Mouse (Mus musculus): Measurements from ENCODE around the gene Tspan18. TPM values are rescaled to one million over a fixed set of nuclear protein-coding genes. Genes with fewer than 3 reads are reported as not detected.

Tspan18 gene
- polyA plus RNA-seq, 1 experiment, result 0.06 TPM

DNA sequence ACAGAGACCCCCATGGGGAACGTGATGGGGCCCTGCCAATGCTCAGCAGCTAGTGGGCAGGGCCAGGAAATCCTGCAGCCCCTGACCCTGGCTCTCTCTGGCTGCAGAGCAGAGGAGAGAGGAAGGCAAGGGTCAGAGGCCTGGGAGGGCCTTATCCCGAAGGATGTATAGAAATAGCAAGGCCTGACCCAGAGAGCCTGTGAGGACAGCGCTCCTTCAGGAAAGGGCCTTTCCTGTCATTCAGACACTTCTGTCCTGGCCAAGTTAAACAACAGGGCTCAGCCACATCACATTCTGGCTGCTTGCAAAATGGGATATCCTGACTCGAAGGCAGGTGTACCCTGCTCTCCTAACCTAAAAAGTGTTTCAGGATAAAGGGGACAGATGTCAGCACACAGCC lies 66.5 kb downstream of the Tspan18 start:
- TF ChIP-seq USF1 (IDR thresholded peaks at IDR 0.05; ENCODE audit: low read depth) (no peak), CEBPB (IDR thresholded peaks at IDR 0.05; ENCODE audit: low read depth) (no peak), MAX (IDR thresholded peaks at IDR 0.05) (no peak), CTCF (IDR thresholded peaks at IDR 0.05; ENCODE audit: control insufficient read depth, insufficient read depth, insufficient read length) (no peak), MYOD1 (IDR thresholded peaks at IDR 0.05; ENCODE audit: control insufficient read depth, insufficient read length, low read depth) (no peak), FOSL1 (IDR thresholded peaks at IDR 0.05; ENCODE audit: insufficient read depth, low read length, poor library complexity, severe bottlenecking) (no peak), MYOG (IDR thresholded peaks at IDR 0.05; ENCODE audit: control insufficient read depth, extremely low read depth, insufficient read length) (no peak)
- Histone ChIP-seq H3K27me3 (ENCODE audit: control insufficient read depth, insufficient read depth, insufficient read length) (peaks cover 3% of the 10 kb centered on the region), H3K4me3 (ENCODE audit: insufficient read depth, poor library complexity, severe bottlenecking) (no peak overlapping the region), H3K79me2 (ENCODE audit: control insufficient read depth, insufficient read depth) (no peaks in the 10 kb centered on the region), H3K79me3 (ENCODE audit: low read depth) (no peaks in the 10 kb centered on the region), H3ac (ENCODE audit: control insufficient read depth, insufficient read length, low read depth) (no peak overlapping the region), H3K36me3 (ENCODE audit: control insufficient read depth, insufficient read depth) (no peaks in the 10 kb centered on the region)

DNA sequence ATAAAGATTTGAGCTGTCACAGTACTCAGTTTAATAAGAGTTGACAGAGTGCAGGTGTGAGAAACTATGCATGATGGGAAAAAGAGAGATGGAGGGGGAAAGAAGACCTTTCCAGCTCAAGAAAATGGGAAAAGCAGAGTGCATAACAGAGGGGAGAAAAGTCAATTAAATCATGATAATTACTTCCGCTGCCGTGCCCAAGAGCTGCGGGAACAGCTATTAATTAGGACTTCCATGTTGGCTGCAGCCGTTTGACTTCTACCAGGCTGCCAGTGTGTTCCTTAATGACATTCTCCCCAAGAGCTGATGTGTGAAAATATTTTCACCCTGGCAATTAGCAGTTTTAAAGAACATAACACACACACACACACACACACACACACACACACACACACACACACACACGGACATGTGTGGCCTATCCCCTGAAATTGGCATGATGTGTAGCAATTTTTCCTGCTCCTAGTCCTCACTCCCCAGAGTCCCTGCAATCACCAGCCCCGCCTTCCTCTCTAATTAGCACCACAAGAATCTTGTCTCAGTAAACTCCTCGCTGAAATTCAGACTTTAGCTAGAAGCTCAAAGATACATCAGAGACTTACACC lies 67.6 kb downstream of the Tspan18 start:
- TF ChIP-seq MYOD1 (IDR thresholded peaks at IDR 0.05; ENCODE audit: control insufficient read depth, insufficient read length, low read depth), result no peak
- TF ChIP-seq FOSL1 (IDR thresholded peaks at IDR 0.05; ENCODE audit: insufficient read depth, low read length, poor library complexity, severe bottlenecking), result no peak
- H3K36me3 ChIP-seq (ENCODE audit: control insufficient read depth, insufficient read depth), result no peaks in the 10 kb centered on the region
- H3K27me3 ChIP-seq (ENCODE audit: control insufficient read depth, insufficient read depth, insufficient read length), result peaks cover 3% of the 10 kb centered on the region
- H3ac ChIP-seq (ENCODE audit: control insufficient read depth, insufficient read length, low read depth), result no peak overlapping the region
- H3K4me3 ChIP-seq (ENCODE audit: insufficient read depth, poor library complexity, severe bottlenecking), result no peak overlapping the region
- H3K79me3 ChIP-seq (ENCODE audit: low read depth), result no peaks in the 10 kb centered on the region
- no peaks in the 10 kb centered on the region for H3K79me2 ChIP-seq (ENCODE audit: control insufficient read depth, insufficient read depth)

DNA sequence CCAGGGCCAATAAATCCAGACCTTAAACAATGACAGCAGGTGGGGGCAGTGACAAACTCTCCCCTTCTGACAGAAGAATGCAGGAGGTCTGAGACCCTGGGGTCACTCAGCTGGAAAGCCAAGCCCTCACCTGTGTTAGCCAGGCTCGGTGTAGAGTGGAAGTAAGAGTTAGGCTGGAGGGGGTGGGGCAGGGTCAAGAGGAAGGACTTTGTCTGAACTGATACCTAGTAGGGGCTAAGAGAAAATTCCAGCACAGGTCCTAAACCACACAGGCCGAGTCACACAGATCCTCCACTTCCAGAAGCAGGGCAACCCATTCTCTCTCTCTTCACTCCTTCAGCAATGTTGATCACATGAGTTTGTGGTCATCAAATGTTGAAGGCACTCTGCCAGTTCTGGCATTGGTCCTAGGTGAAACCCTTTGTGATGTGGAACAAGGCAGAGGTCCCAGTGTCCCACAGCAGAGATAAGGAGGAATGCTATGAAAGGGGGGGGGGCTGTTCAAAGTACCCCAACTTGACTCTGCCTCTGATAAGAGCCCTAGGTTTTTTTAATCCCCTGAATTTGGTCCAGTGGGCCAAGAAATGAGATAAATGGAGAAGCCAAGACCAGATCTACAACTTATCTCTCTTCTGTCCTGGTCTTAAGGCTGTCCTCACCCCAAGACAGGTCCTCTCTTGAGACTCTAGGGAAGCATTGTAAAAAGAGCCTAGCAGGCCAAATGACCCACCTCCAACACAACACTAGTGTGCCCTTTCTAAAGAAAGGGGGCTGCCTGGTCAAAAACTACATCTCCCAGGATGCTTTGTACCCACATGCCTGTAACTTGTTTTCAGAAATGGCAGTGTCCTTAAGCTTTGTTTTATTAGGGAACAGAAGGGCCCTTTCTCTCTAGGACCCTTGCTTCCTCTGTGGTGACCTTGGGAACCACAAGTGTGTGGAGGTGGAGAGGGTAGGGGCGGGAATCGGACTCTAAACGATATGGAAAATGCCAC lies 71.7 kb downstream of the Tspan18 start:
- no peak for TF ChIP-seq FOSL1 (IDR thresholded peaks at IDR 0.05; ENCODE audit: insufficient read depth, low read length, poor library complexity, severe bottlenecking)
- no peak for TF ChIP-seq CEBPB (IDR thresholded peaks at IDR 0.05; ENCODE audit: low read depth)
- TF ChIP-seq MYOD1 (IDR thresholded peaks at IDR 0.05; ENCODE audit: control insufficient read depth, insufficient read length, low read depth), result no peak
- no peak for TF ChIP-seq CTCF (IDR thresholded peaks at IDR 0.05; ENCODE audit: control insufficient read depth, insufficient read depth, insufficient read length)
- no peak for TF ChIP-seq MAX (IDR thresholded peaks at IDR 0.05)
- no peak for TF ChIP-seq MYOG (IDR thresholded peaks at IDR 0.05; ENCODE audit: control insufficient read depth, extremely low read depth, insufficient read length)
- no peak for TF ChIP-seq USF1 (IDR thresholded peaks at IDR 0.05; ENCODE audit: low read depth)
- H3K79me3 ChIP-seq (ENCODE audit: low read depth), result no peaks in the 10 kb centered on the region
- no peak overlapping the region for H3ac ChIP-seq (ENCODE audit: control insufficient read depth, insufficient read length, low read depth)
- H3K4me3 ChIP-seq (ENCODE audit: insufficient read depth, poor library complexity, severe bottlenecking), result no peak overlapping the region
- no peaks in the 10 kb centered on the region for H3K36me3 ChIP-seq (ENCODE audit: control insufficient read depth, insufficient read depth)
- H3K79me2 ChIP-seq (ENCODE audit: control insufficient read depth, insufficient read depth), result no peaks in the 10 kb centered on the region
- peaks cover 3% of the 10 kb centered on the region for H3K27me3 ChIP-seq (ENCODE audit: control insufficient read depth, insufficient read depth, insufficient read length)

DNA sequence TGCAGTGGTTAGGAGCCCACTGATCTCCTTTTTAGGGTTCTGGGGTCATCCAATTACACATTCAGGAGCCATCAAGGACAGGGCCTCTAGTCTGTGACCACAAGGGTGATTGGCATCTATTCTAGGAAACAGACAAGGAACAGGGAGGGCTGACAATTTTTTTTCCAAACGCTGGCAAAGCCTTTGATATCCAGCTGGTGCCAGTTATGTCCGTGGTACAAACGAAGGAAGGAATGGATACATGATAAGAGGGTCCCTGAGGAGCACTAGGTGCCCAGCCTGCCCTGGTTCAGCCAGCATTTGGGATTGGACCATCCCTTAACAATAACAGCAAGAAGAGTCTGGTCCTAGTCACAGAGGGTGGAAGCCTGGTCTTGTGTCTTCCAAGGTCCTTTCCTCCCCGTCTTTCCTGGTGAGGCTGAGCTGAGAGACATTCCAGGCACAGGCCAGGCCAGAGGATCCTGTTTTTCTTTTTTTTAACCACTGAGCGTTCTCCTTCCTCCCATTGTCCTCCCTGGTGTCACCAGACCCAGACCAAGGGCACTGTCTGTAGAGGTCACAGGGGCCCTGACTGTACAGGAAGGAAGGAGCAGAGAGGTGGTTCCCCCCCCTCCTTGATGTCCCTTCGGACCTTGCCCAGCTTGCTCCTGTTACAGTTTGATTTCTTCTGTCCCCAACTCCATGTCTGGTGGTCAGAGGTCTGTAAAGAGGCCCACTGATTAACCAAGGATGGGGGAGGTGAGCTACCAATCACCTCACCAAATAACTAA lies 72.6 kb downstream of the Tspan18 start:
- Histone ChIP-seq H3K79me2 (ENCODE audit: control insufficient read depth, insufficient read depth) (no peaks in the 10 kb centered on the region), H3ac (ENCODE audit: control insufficient read depth, insufficient read length, low read depth) (no peak overlapping the region), H3K27me3 (ENCODE audit: control insufficient read depth, insufficient read depth, insufficient read length) (peaks cover 9% of the 10 kb centered on the region), H3K36me3 (ENCODE audit: control insufficient read depth, insufficient read depth) (no peaks in the 10 kb centered on the region), H3K4me3 (ENCODE audit: insufficient read depth, poor library complexity, severe bottlenecking) (no peak overlapping the region), H3K79me3 (ENCODE audit: low read depth) (no peaks in the 10 kb centered on the region)
- TF ChIP-seq FOSL1 (IDR thresholded peaks at IDR 0.05; ENCODE audit: insufficient read depth, low read length, poor library complexity, severe bottlenecking) (no peak), MYOG (IDR thresholded peaks at IDR 0.05; ENCODE audit: control insufficient read depth, extremely low read depth, insufficient read length) (no peak), CTCF (IDR thresholded peaks at IDR 0.05; ENCODE audit: control insufficient read depth, insufficient read depth, insufficient read length) (no peak), MYOD1 (IDR thresholded peaks at IDR 0.05; ENCODE audit: control insufficient read depth, insufficient read length, low read depth) (no peak), CEBPB (IDR thresholded peaks at IDR 0.05; ENCODE audit: low read depth) (no peak), USF1 (IDR thresholded peaks at IDR 0.05; ENCODE audit: low read depth) (no peak), MAX (IDR thresholded peaks at IDR 0.05) (no peak)

DNA sequence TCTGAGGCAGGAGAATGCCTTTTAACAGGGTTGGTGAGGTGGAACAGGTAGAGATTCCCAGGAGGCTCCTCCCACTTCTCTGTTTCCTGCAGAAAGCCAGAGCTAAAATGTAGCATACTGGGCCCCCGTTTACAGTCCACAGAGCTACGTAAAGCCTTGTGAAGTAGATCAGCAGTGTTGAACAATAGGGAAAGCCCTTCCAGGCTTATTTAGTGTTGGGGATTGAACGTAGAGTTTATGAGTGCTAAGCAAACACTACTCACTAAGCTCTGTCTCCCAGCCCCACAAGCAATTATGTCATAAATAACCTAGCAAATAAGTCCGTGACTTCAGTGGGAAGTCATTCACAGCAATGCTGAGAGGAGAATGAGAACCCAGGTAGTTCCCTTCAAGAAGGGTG lies 76.7 kb downstream of the Tspan18 start:
- no peaks in the 10 kb centered on the region for H3K79me2 ChIP-seq (ENCODE audit: control insufficient read depth, insufficient read depth)
- H3K4me3 ChIP-seq (ENCODE audit: insufficient read depth, poor library complexity, severe bottlenecking), result no peak overlapping the region
- H3K27me3 ChIP-seq (ENCODE audit: control insufficient read depth, insufficient read depth, insufficient read length), result peaks cover 10% of the 10 kb centered on the region
- TF ChIP-seq CEBPB (IDR thresholded peaks at IDR 0.05; ENCODE audit: low read depth) (no peak), CTCF (IDR thresholded peaks at IDR 0.05; ENCODE audit: control insufficient read depth, insufficient read depth, insufficient read length) (no peak), FOSL1 (IDR thresholded peaks at IDR 0.05; ENCODE audit: insufficient read depth, low read length, poor library complexity, severe bottlenecking) (no peak), MAX (IDR thresholded peaks at IDR 0.05) (no peak), USF1 (IDR thresholded peaks at IDR 0.05; ENCODE audit: low read depth) (no peak), MYOD1 (IDR thresholded peaks at IDR 0.05; ENCODE audit: control insufficient read depth, insufficient read length, low read depth) (no peak), MYOG (IDR thresholded peaks at IDR 0.05; ENCODE audit: control insufficient read depth, extremely low read depth, insufficient read length) (no peak)
- no peaks in the 10 kb centered on the region for H3K79me3 ChIP-seq (ENCODE audit: low read depth)
- no peaks in the 10 kb centered on the region for H3K36me3 ChIP-seq (ENCODE audit: control insufficient read depth, insufficient read depth)
- H3ac ChIP-seq (ENCODE audit: control insufficient read depth, insufficient read length, low read depth), result no peak overlapping the region

Measured in C2C12 (cell line).